Mouse (Mus musculus): ENCODE results near the gene Hnf4a.

GRCm38 (mm10) chr2:163575248-163575647 is 68.6 kb downstream of the Hnf4a start:
- TF ChIP-seq CTCF (conservative IDR thresholded peaks at IDR 0.05 in 1 of 2, IDR thresholded peaks at IDR 0.05 in 1 of 2; ENCODE audit: low read depth in 2 of 2, low read length in 2 of 2), result no peak
- TF ChIP-seq UBTF (IDR thresholded peaks at IDR 0.05; ENCODE audit: low read depth, low read length), result no peak
- TF ChIP-seq TCF12 (IDR thresholded peaks at IDR 0.05; ENCODE audit: low read depth, low read length), result no peak
- TF ChIP-seq ETS1 (conservative IDR thresholded peaks at IDR 0.05; ENCODE audit: low read depth, low read length), result no peak
- TF ChIP-seq RCOR1 (conservative IDR thresholded peaks at IDR 0.05; ENCODE audit: low read depth, low read length), result no peak
- TF ChIP-seq USF2 (conservative IDR thresholded peaks at IDR 0.05; ENCODE audit: low read depth, low read length), result no peak
- no peak for TF ChIP-seq CHD1 (IDR thresholded peaks at IDR 0.05; ENCODE audit: low read depth, low read length)
- TF ChIP-seq USF1 (IDR thresholded peaks at IDR 0.05; ENCODE audit: low read depth, low read length), result no peak
- TF ChIP-seq JUND (conservative IDR thresholded peaks at IDR 0.05; ENCODE audit: low read depth, low read length), result no peak
- TF ChIP-seq SIN3A (IDR thresholded peaks at IDR 0.05; ENCODE audit: low read length), result no peak
- no peak for TF ChIP-seq MYC (IDR thresholded peaks at IDR 0.05; ENCODE audit: low read depth, low read length)
- TF ChIP-seq SMC3 (IDR thresholded peaks at IDR 0.05; ENCODE audit: low read depth, low read length), result no peak
